Mouse (Mus musculus) thymus, postnatal 0 days (tissue): Measurements from ENCODE around the gene Vsig2. TPM values are rescaled to one million over a fixed set of nuclear protein-coding genes. Genes with fewer than 3 reads are reported as not detected.
A peak's percentile ranks its signal among the peaks of the same experiment; 100 is the strongest.

Source experiments
- DNase-seq: peaks from one replicate; pipeline ENCODE4 v3.0.0-alpha.2; 2015; ENCODE audit warnings: low spot score
- polyA plus RNA-seq: library from polyadenylated mRNA; unstranded; fragments of >200 nt; fragmentation: Nextera tagmentation; extraction: Ambion mirVana; gene quantifications from 2 replicates; pipeline ENCODE4 v1.2.1, GENCODE M21; 2015

Gene Vsig2
- polyA plus RNA-seq, 1 experiment from 2014 or later: 1.1 TPM

- DNase-seq: no peak
Observed at GRCm38 (mm10) chr9:37530888-37531705, 8.0 kb upstream of the Vsig2 start.

GRCm38 (mm10) chr9:37536851-37537250 lies 2.2 kb upstream of the Vsig2 start:
- no peak for DNase-seq

- DNase-seq: no peak
Observed at GRCm38 (mm10) chr9:37537658-37538250, 1.3 kb upstream of the Vsig2 start.

GRCm38 (mm10) chr9:37540226-37540625 lies 1.2 kb downstream of the Vsig2 start:
- no peak for DNase-seq

- no peak for DNase-seq
Observed at GRCm38 (mm10) chr9:37540701-37541575, 1.9 kb downstream of the Vsig2 start.

- DNase-seq: no peak
Observed at GRCm38 (mm10) chr9:37541851-37542642, 3.0 kb downstream of the Vsig2 start.

- DNase-seq: no peak
Observed at GRCm38 (mm10) chr9:37543869-37544440, 4.9 kb downstream of the Vsig2 start.

- DNase-seq: peak; percentile 68
Observed at GRCm38 (mm10) chr9:37544447-37545165, 5.6 kb downstream of the Vsig2 start.

- no peak for DNase-seq
Observed at GRCm38 (mm10) chr9:37545166-37545610, 6.1 kb downstream of the Vsig2 start.

GRCm38 (mm10) chr9:37545847-37546452 lies 6.9 kb downstream of the Vsig2 start:
- no peak for DNase-seq

GRCm38 (mm10) chr9:37546889-37547288 lies 7.8 kb downstream of the Vsig2 start:
- no peak for DNase-seq

GRCm38 (mm10) chr9:37550435-37550834 lies 11.4 kb downstream of the Vsig2 start:
- DNase-seq: no peak

GRCm38 (mm10) chr9:37551751-37552531 lies 12.9 kb downstream of the Vsig2 start:
- DNase-seq: peak; percentile 6

GRCm38 (mm10) chr9:37552536-37553293 lies 13.7 kb downstream of the Vsig2 start, which contains the start of gene Nrgn:
Nrgn (minus strand) TSS chr9:37552904.
- peak; percentile 71 for DNase-seq

GRCm38 (mm10) chr9:37554279-37554678 lies 15.2 kb downstream of the Vsig2 start:
- peak; percentile 37 for DNase-seq

GRCm38 (mm10) chr9:37554838-37555748 lies 16.0 kb downstream of the Vsig2 start, which contains the start of gene Siae:
Siae (plus strand) TSS chr9:37555698.
- peak; percentile 2 for DNase-seq

GRCm38 (mm10) chr9:37556366-37556765 lies 17.3 kb downstream of the Vsig2 start:
- no peak for DNase-seq
